Mouse (Mus musculus): ENCODE results near the gene Ncstn. TPM values are rescaled to one million over a fixed set of nuclear protein-coding genes. Genes with fewer than 3 reads are reported as not detected.

The Ncstn gene
- polyA plus RNA-seq, 1 experiment = 0.30 TPM

DNA sequence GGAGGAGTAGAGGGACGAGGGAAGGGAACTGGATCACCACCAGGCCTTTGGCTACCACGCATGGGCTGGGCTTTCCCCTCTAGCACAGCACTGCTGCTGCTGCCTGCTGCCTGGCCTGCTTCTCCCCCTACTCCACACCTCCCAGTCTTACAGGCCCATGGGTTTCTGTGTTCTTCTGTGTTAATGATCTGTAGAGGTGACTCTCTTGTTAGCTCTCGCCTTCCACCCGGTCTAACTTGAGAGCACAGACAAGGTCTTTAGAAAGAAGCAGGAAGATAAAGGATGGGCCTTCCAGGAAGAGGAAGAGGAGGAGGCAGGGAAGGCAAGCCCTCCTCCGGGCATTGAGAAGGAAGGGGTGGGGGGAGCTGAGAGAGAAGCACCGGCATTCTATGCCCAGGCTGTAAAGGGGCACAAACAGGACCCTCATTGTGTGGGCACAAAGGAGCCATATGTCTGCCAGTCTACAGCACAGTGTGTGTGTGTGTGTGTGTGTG, 34.3 kb downstream of the Ncstn start:
- Histone ChIP-seq H3K4me3 (replicated peaks) (no peak overlapping the region), H3K9me3 (ENCODE audit: control insufficient read depth, low read length) (no peaks in the 10 kb centered on the region)
- no peak for TF ChIP-seq TAL1 (IDR thresholded peaks at IDR 0.05; ENCODE audit: low read length)
- no peak for TF ChIP-seq GATA1 (IDR thresholded peaks at IDR 0.05; ENCODE audit: low read length)

GRCm38 (mm10) chr1:172046938-172047337, 35.7 kb downstream of the Ncstn start:
- TF ChIP-seq GATA1 (IDR thresholded peaks at IDR 0.05; ENCODE audit: low read length) = no peak

More for the DNA sequence above, 34.3 kb downstream of the Ncstn start:
- H3K36me3 ChIP-seq (ENCODE audit: control insufficient read depth) = no peaks in the 10 kb centered on the region
- peaks cover 26% of the 10 kb centered on the region for H3K27me3 ChIP-seq (ENCODE audit: control insufficient read depth)
- H3K4me1 ChIP-seq (ENCODE audit: control insufficient read depth) = no peaks in the 10 kb centered on the region

DNA sequence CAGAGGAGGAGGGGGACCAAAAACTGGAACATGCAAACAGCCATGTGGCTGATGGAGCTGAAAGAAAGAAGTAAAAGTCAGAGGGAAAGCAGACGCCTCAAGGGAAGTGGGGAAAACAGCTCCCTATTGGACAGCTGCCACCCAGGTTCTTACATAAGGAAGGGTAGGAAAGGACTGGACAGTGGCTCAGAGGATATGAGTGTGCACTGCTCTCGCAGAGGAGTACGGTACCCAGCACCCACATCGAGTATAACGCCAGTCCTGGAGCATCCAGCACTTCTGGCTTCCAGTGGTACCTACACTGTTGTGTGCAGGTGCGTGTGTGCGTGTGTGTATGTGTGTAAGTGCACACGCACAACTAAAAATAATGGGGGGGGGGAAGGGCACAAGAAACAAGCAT, 36.2 kb downstream of the Ncstn start:
- Histone ChIP-seq H3K9me3 (ENCODE audit: control insufficient read depth, low read length) (no peaks in the 10 kb centered on the region), H3K4me3 (replicated peaks) (no peak overlapping the region), H3K27me3 (ENCODE audit: control insufficient read depth) (peaks cover 9% of the 10 kb centered on the region), H3K4me1 (ENCODE audit: control insufficient read depth) (no peaks in the 10 kb centered on the region), H3K36me3 (ENCODE audit: control insufficient read depth) (no peaks in the 10 kb centered on the region)
- TF ChIP-seq TAL1 (IDR thresholded peaks at IDR 0.05; ENCODE audit: low read length) (no peak), GATA1 (IDR thresholded peaks at IDR 0.05; ENCODE audit: low read length) (no peak)

More at GRCm38 (mm10) chr1:172046938-172047337, 35.7 kb downstream of the Ncstn start:
- Histone ChIP-seq H3K36me3 (ENCODE audit: control insufficient read depth) (no peaks in the 10 kb centered on the region), H3K27me3 (ENCODE audit: control insufficient read depth) (peaks cover 13% of the 10 kb centered on the region), H3K4me1 (ENCODE audit: control insufficient read depth) (no peaks in the 10 kb centered on the region), H3K9me3 (ENCODE audit: control insufficient read depth, low read length) (no peaks in the 10 kb centered on the region), H3K4me3 (replicated peaks) (no peak overlapping the region)

DNA sequence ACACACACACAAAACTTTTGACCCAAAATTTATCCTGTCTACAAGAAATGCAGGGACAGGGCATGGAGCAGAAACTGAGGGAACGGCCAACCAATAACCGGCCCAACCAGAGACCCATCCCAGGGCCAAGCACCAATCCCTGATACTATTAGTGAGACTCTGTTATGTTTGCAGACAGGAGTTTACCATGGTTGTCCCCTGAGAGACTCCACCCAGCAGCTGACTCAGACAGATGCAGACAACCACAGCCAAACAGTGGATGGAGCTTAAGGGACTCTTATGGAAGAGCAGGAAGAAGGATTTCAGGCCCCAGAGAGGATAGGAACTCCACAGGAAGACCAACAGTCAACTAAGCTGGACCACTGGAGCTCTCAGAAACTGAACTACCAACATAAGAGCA, 52.7 kb downstream of the Ncstn start:
- Histone ChIP-seq H3K27me3 (ENCODE audit: control insufficient read depth) (peaks cover 20% of the 10 kb centered on the region), H3K4me1 (ENCODE audit: control insufficient read depth) (peaks cover 6% of the 10 kb centered on the region), H3K4me3 (replicated peaks) (no peak overlapping the region), H3K36me3 (ENCODE audit: control insufficient read depth) (no peaks in the 10 kb centered on the region), H3K9me3 (ENCODE audit: control insufficient read depth, low read length) (no peaks in the 10 kb centered on the region)
- TF ChIP-seq TAL1 (IDR thresholded peaks at IDR 0.05; ENCODE audit: low read length) (no peak), GATA1 (IDR thresholded peaks at IDR 0.05; ENCODE audit: low read length) (no peak)

- peaks cover 20% of the 10 kb centered on the region for H3K27me3 ChIP-seq (ENCODE audit: control insufficient read depth)
- H3K36me3 ChIP-seq (ENCODE audit: control insufficient read depth) = no peaks in the 10 kb centered on the region
- H3K4me3 ChIP-seq (replicated peaks) = peak within 1 kb of the TSS; percentile 55
- peaks cover 6% of the 10 kb centered on the region for H3K4me1 ChIP-seq (ENCODE audit: control insufficient read depth)
- no peaks in the 10 kb centered on the region for H3K9me3 ChIP-seq (ENCODE audit: control insufficient read depth, low read length)
- TF ChIP-seq TAL1 (IDR thresholded peaks at IDR 0.05; ENCODE audit: low read length) (no peak), GATA1 (IDR thresholded peaks at IDR 0.05; ENCODE audit: low read length) (no peak)
Measured at GRCm38 (mm10) chr1:172028394-172029275, 54.0 kb downstream of the Ncstn start, which contains the start of gene Vangl2. Vangl2 (minus strand) TSS chr1:172028444.

DNA sequence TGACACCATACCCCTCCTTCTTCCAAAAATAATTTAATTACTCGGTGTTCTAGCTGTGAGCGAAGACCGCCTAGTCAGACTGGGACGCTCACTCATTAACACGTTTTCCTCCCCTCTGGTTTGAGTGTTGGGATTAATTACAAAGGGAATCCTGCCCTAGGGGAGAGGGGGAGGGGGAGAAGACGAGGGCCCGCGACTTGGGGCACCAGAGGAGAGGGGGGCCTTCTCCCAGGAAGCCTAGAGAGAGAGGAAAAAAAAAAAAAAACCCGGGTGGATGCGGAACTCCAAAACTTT, 54.8 kb downstream of the Ncstn start:
- Histone ChIP-seq H3K9me3 (ENCODE audit: control insufficient read depth, low read length) (no peaks in the 10 kb centered on the region), H3K4me1 (ENCODE audit: control insufficient read depth) (peaks cover 6% of the 10 kb centered on the region), H3K4me3 (replicated peaks) (no peak overlapping the region), H3K36me3 (ENCODE audit: control insufficient read depth) (no peaks in the 10 kb centered on the region), H3K27me3 (ENCODE audit: control insufficient read depth) (peaks cover 20% of the 10 kb centered on the region)
- TF ChIP-seq GATA1 (IDR thresholded peaks at IDR 0.05; ENCODE audit: low read length) (no peak), TAL1 (IDR thresholded peaks at IDR 0.05; ENCODE audit: low read length) (no peak)

GRCm38 (mm10) chr1:172027010-172027808, 55.4 kb downstream of the Ncstn start:
- Histone ChIP-seq H3K9me3 (ENCODE audit: control insufficient read depth, low read length) (no peaks in the 10 kb centered on the region), H3K4me1 (ENCODE audit: control insufficient read depth) (peaks cover 6% of the 10 kb centered on the region), H3K27me3 (ENCODE audit: control insufficient read depth) (peaks cover 20% of the 10 kb centered on the region), H3K36me3 (ENCODE audit: control insufficient read depth) (no peaks in the 10 kb centered on the region), H3K4me3 (replicated peaks) (peak overlapping the region; percentile 55)
- TF ChIP-seq GATA1 (IDR thresholded peaks at IDR 0.05; ENCODE audit: low read length) = no peak
- TF ChIP-seq TAL1 (IDR thresholded peaks at IDR 0.05; ENCODE audit: low read length) = no peak

DNA sequence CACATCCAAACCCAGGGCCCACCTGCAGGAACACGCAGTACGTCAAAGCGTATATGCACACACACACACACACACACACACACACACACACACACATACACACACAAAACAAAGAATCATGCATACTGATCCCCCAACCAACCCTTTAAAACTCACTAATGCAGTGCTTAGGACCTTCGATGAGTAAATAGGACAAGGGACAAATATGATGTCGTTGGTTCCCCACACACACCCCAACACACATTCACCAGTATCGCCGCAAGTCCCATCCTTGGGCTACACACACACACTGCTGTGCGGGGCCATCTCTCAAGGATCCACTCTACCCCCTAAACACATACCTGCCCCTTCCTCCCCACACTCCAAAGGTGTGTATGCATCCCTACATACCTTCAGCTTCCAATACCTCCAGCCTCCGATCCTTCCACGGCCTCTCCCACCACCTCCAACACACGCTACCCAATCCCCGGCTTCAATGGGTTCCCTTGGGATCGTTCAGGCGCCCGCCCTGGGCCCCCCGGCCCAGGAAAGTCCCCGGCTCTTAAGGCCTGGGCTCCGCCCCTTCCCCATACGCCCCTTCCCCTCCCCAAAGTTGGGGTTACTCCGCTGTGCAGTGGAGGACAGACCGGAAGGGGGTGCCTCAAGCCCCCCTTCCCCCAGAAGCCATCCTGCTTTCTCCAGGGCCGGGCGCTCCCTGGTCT, 56.2 kb downstream of the Ncstn start:
- no peaks in the 10 kb centered on the region for H3K36me3 ChIP-seq (ENCODE audit: control insufficient read depth)
- peaks cover 20% of the 10 kb centered on the region for H3K27me3 ChIP-seq (ENCODE audit: control insufficient read depth)
- H3K4me1 ChIP-seq (ENCODE audit: control insufficient read depth) = peaks cover 6% of the 10 kb centered on the region
- TF ChIP-seq TAL1 (IDR thresholded peaks at IDR 0.05; ENCODE audit: low read length) (no peak), GATA1 (IDR thresholded peaks at IDR 0.05; ENCODE audit: low read length) (no peak)
- H3K4me3 ChIP-seq (replicated peaks) = peak overlapping the region; percentile 55
- no peaks in the 10 kb centered on the region for H3K9me3 ChIP-seq (ENCODE audit: control insufficient read depth, low read length)
